Mouse (Mus musculus) embryonic facial prominence, embryonic 14.5 days (tissue): ENCODE data around the gene Mogs. TPM values are rescaled to one million over a fixed set of nuclear protein-coding genes. Genes with fewer than 3 reads are reported as not detected.
A peak's percentile ranks its signal among the peaks of the same experiment; 100 is the strongest.
"Not testable (repeated sequence)": the region's sequence is repeated elsewhere in the genome, so short reads cannot be mapped to it uniquely, and the experiment has no call there.

ENCODE experiments used
- ATAC-seq: fragments of 200-750 bp; cut with Nextera tagmentation; 2 replicates; pipeline ENCODE4 v1.8.0; 2017; ENCODE audit warnings: low read depth, moderate number of reproducible peaks, moderate TSS enrichment
- DNase-seq: peaks from one replicate; pipeline ENCODE4 v3.0.0-alpha.2; 2015; ENCODE audit warnings: low spot score
- H3K27ac ChIP-seq: fragments of 300-500 bp; sonication (generic); replicated peaks from 2 replicates; pipeline ENCODE4 v1.5.1; 2014; ENCODE audit warnings: low read depth, mild to moderate bottlenecking, low read length, moderate library complexity
- H3K27me3 ChIP-seq: fragments of 300-500 bp; sonication (generic); replicated peaks from 2 replicates; pipeline ENCODE4 v1.6.1; 2014; ENCODE audit warnings: low read length; ENCODE audit not compliant: control insufficient read depth, insufficient read depth
- H3K36me3 ChIP-seq: fragments of 300-500 bp; sonication (generic); 2 replicates; pipeline ENCODE4 v1.6.1; 2014; ENCODE audit warnings: low read length, mixed read lengths; ENCODE audit not compliant: control insufficient read depth, insufficient read depth
- H3K4me1 ChIP-seq: fragments of 300-500 bp; sonication (generic); 2 replicates; pipeline ENCODE4 v1.6.1; 2014; ENCODE audit warnings: antibody characterized with exemption, low read length; ENCODE audit not compliant: control insufficient read depth, insufficient read depth
- H3K4me2 ChIP-seq: fragments of 300-500 bp; sonication (generic); 2 replicates; pipeline ENCODE4 v1.6.1; 2014; ENCODE audit warnings: low read depth, mild to moderate bottlenecking, low read length, moderate library complexity, mixed read lengths
- H3K4me3 ChIP-seq: fragments of 300-500 bp; sonication (generic); 2 replicates; pipeline ENCODE4 v1.5.1; 2014; ENCODE audit warnings: low read depth, mild to moderate bottlenecking, low read length
- H3K9ac ChIP-seq: fragments of 300-500 bp; sonication (generic); 2 replicates; pipeline ENCODE4 v1.6.1; 2014; ENCODE audit warnings: low read depth, mild to moderate bottlenecking, low read length, moderate library complexity, mixed read lengths
- H3K9me3 ChIP-seq: fragments of 300-500 bp; sonication (generic); 2 replicates; pipeline ENCODE4 v1.6.1; 2016; ENCODE audit warnings: low read length; ENCODE audit not compliant: control insufficient read depth
- WGBS: fragments of 180-500 bp; shearing (Covaris S2); extraction: QIAGEN DNeasy Blood & Tissue Kit; methylation state at CpG from one replicate; pipeline ENCODE4 v1.1.7; 2014; 5-methylcytosine and 5-hydroxymethylcytosine counted together
- polyA plus RNA-seq: library from polyadenylated mRNA; unstranded; fragments of >200 nt; fragmentation: Nextera tagmentation; extraction: Ambion mirVana; gene quantifications from 2 replicates; pipeline ENCODE4 v1.2.1, GENCODE M21; 2014

Gene Mogs
- polyA plus RNA-seq, 1 experiment from 2014 or later, result 49.3 TPM

DNA sequence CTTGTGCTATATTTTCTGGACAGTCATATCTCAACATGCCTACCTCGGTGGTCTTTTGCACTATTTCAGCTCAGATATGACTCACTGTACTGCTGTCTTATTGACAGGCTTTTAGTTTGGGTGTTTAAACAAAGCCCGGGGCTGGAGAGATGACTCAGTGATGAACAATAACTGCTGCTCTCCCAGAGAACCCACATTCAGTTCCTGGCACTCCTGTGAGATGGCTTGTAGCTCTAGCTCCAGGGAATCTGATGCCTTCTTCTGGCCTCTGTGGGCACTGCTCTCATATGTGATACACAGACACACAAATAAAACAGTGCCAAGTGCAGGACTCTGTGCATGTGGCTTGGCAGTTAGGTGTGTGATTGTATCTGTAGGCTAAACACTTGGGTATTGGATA is 29.9 kb downstream of the Mogs start:
- Histone ChIP-seq H3K36me3 (peaks cover 45% of the 10 kb centered on the region), H3K4me2 (no peak overlapping the region), H3K4me1 (peaks cover 11% of the 10 kb centered on the region), H3K9me3 (no peaks in the 10 kb centered on the region), H3K9ac (no peak overlapping the region), H3K27ac (0 out of 2 replicates have a peak overlapping the region, but pooled peaks have one; percentile 8), H3K27me3 (no peaks in the 10 kb centered on the region), H3K4me3 (no peak overlapping the region)
- ATAC-seq, result no peak
- DNase-seq, result no peak
- WGBS, result 84% methylated on average over 2 of the region's 2 CpGs

DNA sequence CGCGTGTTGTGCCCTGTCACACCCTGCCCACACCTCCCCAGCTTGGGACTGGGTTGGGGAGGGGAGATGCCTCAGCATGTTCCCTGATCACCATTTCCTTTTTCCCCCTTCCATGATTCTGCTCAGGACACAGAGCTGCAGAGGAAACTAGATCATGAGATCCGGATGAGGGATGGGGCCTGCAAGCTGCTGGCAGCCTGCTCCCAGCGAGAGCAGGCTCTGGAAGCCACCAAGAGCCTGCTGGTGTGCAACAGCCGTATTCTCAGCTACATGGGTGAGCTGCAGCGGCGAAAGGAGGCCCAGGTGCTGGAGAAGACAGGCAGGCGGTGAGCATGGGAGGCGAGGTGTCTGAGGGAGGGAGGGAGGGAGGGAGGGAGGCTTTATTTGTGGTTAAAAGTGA is 30.5 kb downstream of the Mogs start:
- Histone ChIP-seq H3K27me3 (no peaks in the 10 kb centered on the region), H3K4me1 (peaks cover 11% of the 10 kb centered on the region), H3K4me3 (no peak overlapping the region), H3K4me2 (no peak overlapping the region), H3K9me3 (no peaks in the 10 kb centered on the region), H3K36me3 (peaks cover 51% of the 10 kb centered on the region), H3K9ac (0 out of 2 replicates have a peak overlapping the region, but pooled peaks have one; percentile 14), H3K27ac (peak overlapping the region; percentile 8; the same call in 1 of the 2 replicates)
- ATAC-seq, result no peak
- 63% methylated on average over 9 of the region's 9 CpGs for WGBS
- no peak for DNase-seq

DNA sequence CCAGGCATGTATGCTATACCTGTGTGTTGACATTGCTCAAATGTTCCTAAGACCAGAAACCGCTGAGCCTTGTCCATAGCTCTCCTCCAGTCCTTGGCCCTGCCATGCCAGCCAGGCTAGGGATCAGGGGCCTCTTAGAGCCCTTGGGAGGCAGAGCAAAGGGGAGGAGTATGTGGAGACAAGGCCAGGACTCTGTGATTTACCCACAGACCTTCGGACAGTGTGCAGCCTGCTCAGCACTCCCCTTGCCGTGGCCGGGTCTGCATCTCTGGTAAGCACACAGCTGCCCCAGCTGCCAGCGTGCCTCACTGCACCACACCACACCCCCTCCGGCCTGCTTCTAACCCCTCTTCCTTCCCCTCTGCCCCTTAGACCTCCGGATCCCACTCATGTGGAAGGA is 32.0 kb downstream of the Mogs start:
- no peak overlapping the region for H3K9ac ChIP-seq
- H3K4me3 ChIP-seq, result no peak overlapping the region
- H3K4me2 ChIP-seq, result no peak overlapping the region
- H3K27ac ChIP-seq, result no peak overlapping the region
- ATAC-seq, result no peak
- H3K27me3 ChIP-seq, result no peaks in the 10 kb centered on the region
- 56% methylated on average over 7 of the region's 7 CpGs for WGBS
- DNase-seq, result no peak
- peaks cover 65% of the 10 kb centered on the region for H3K36me3 ChIP-seq
- no peaks in the 10 kb centered on the region for H3K9me3 ChIP-seq
- peaks cover 3% of the 10 kb centered on the region for H3K4me1 ChIP-seq

DNA sequence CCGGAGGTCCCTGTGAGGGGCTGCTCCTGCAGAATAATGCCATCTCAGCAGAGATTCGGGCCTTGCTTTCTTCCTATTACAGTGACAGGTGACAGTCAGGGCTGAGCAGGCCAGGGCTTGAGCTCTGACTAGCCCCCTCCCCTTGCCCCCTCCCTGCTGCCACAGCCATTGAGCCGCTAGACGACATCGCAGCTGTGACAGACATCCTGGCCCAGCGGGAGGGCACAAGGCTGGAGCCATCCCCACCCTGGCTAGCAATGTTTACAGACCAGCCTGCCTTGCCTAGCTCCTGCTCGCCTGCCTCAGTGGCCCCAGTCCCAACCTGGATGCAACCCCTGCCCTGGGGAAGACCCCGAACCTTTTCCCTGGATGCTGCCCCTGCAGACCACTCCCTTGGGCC is 36.4 kb downstream of the Mogs start:
- no peaks in the 10 kb centered on the region for H3K4me1 ChIP-seq
- no peaks in the 10 kb centered on the region for H3K27me3 ChIP-seq
- no peak overlapping the region for H3K27ac ChIP-seq
- H3K4me2 ChIP-seq, result no peak overlapping the region
- H3K36me3 ChIP-seq, result peaks cover 60% of the 10 kb centered on the region
- ATAC-seq, result no peak
- WGBS, result 50% methylated on average over 4 of the region's 8 CpGs
- H3K4me3 ChIP-seq, result no peak overlapping the region
- no peak for DNase-seq
- no peaks in the 10 kb centered on the region for H3K9me3 ChIP-seq
- H3K9ac ChIP-seq, result no peak overlapping the region

DNA sequence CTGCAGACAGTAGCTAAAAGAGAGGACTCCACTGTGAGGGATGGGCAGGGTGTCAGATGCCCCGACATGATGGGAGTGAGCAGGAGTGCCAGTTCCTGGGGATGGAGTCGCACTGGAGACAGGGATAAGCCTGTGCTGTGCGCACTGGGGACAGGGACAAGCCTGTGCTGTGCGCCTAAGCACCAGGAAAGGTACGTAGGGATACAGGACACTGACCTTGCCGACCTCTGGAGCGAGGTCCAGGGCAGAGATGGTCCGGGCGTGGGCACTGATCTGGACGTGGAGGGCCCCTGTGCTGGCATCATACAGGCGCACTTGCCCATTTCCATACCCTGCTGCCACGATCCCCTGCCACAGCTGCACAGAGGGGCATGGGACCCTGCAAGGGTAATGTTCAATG is 37.7 kb downstream of the Mogs start:
- ATAC-seq, result no peak
- Histone ChIP-seq H3K36me3 (peaks cover 48% of the 10 kb centered on the region), H3K27me3 (no peaks in the 10 kb centered on the region), H3K27ac (no peak overlapping the region), H3K4me2 (no peak overlapping the region), H3K4me3 (no peak overlapping the region), H3K4me1 (no peaks in the 10 kb centered on the region), H3K9ac (no peak overlapping the region), H3K9me3 (no peaks in the 10 kb centered on the region)
- WGBS, result 78% methylated on average over 9 of the region's 12 CpGs
- DNase-seq, result no peak

DNA sequence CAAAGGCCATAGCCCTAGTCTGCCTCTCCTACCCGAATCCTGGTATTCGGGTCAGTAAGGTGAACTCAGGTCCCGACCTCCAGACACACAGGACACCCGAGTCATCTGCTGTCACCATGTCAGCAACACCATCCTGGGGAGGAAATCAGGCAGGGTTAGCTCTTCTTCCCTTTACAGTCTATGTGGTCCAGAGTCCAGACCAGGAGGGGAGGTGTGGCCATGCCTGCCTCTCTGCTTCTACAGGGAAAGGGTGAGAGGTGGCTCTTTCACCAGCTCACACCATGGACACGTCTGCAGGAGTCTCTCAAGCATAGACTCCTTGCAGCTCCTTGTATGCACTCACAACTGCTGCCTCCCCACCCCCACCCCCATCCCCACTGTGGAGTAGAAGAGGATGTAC is 38.2 kb downstream of the Mogs start:
- no peak for ATAC-seq

DNA sequence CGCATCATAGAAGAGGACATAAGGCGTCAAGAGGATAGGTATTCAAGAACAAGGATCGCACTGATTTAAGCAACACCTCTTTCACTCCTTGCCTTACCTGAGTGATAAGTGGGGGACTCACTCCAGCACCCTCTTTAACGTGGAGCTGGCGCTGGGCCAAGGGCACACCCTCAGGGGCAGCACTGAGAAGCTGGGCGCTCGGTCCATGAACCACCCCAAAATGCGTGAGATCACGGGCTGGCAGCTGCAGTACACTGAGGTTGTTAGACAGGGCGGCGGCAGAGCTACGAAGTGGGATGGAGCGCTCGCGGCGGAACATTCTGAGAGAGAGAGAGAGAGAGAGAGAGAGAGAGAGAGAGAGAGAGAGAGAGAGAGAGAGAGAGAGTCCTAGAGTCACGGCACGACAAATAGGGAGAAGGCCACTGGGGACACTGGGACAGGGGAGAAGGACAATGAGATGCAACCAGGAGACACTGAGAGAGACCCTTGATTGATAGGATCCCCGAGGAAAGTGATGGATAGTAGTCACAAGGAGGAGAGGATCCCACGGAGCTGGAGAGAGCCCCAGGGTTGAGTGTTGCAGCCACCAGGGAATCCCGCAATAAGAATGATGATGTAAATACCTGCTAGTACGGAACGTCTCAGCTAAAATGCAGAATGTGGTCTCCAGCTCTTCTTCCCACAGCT is 40.4 kb downstream of the Mogs start:
- Histone ChIP-seq H3K9ac (peak overlapping the region; percentile 55), H3K4me2 (peak overlapping the region; percentile 75), H3K36me3 (peaks cover 21% of the 10 kb centered on the region), H3K4me1 (no peaks in the 10 kb centered on the region), H3K27me3 (peaks cover 7% of the 10 kb centered on the region), H3K27ac (no peak overlapping the region), H3K9me3 (no peaks in the 10 kb centered on the region), H3K4me3 (peak overlapping the region; percentile 52)
- DNase-seq (no peak), ATAC-seq (peak; percentile 31)
- 9% methylated on average over 23 of the region's 23 CpGs for WGBS

More for the DNA sequence above, 38.2 kb downstream of the Mogs start:
- no peaks in the 10 kb centered on the region for H3K4me1 ChIP-seq
- H3K36me3 ChIP-seq, result peaks cover 43% of the 10 kb centered on the region
- no peak overlapping the region for H3K9ac ChIP-seq
- WGBS, result 74% methylated on average over 5 of the region's 5 CpGs
- no peaks in the 10 kb centered on the region for H3K9me3 ChIP-seq
- H3K4me2 ChIP-seq, result no peak overlapping the region
- no peak for DNase-seq
- H3K27ac ChIP-seq, result no peak overlapping the region
- no peak overlapping the region for H3K4me3 ChIP-seq
- no peaks in the 10 kb centered on the region for H3K27me3 ChIP-seq

DNA sequence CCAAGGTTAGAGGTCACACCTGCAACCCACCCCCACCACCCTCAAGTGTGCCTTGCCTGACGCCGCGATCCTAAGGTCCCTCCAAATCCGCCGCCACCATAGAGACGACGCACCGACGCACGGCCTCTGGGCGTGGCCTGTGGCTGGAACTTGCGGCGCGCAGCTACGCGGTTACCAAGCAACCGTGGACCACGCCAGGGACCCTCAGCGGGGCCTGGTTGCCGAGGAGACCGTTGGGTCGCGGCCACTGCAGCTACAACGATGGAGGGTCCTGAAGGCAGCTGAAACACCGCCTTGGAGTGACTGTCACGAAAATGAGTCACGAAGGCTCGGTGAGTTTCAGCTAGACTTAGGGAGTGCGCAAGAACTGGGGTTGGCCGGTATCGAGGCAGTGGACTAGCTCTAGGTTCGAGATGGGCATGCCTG is 41.0 kb downstream of the Mogs start, which contains the start of the genes Wdr54 and 1700003E16Rik:
Gene Wdr54, minus strand, starts transcription at position 139 of the 426 bp plus-strand sequence.
Gene 1700003E16Rik, plus strand, starts transcription at position 146 of the 426 bp plus-strand sequence.
- DNase-seq, result peak; percentile 90
- Histone ChIP-seq H3K9ac (peak within 1 kb of the TSS; percentile 55), H3K36me3 (peaks cover 17% of the 10 kb centered on the region), H3K9me3 (no peaks in the 10 kb centered on the region), H3K4me1 (no peaks in the 10 kb centered on the region), H3K27me3 (peaks cover 13% of the 10 kb centered on the region), H3K4me2 (peak within 1 kb of the TSS; percentile 75), H3K27ac (no peak within 1 kb of the TSS), H3K4me3 (peak within 1 kb of the TSS; percentile 52)
- ATAC-seq, result peak; percentile 92
- WGBS, result 2% methylated on average over 32 of the region's 32 CpGs

DNA sequence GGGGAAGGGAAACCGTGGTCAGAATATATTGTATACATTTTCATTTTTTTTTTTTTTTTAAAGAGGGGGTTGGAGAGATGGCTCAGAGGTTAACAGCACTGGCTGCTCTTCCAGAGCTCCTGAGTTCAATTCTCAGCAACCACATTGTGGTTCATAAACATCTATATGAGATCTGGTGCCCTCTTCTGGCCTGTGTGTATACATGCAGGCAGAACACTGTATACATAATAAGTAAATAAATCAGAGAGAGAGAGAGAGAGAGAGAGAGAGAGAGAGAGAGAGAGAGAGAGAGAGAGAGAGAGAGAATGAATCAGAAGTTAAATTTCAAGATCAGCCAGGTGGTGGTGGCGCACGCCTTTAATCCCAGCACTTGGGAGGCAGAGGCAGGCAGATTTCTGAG is 44.2 kb downstream of the Mogs start:
- H3K9ac ChIP-seq, H3K4me3 ChIP-seq, H3K9me3 ChIP-seq, H3K36me3 ChIP-seq, H3K4me2 ChIP-seq, ATAC-seq, H3K27ac ChIP-seq: not testable (repeated sequence)
- DNase-seq, result peak; percentile 91
- WGBS, result 22% methylated on average over 3 of the region's 3 CpGs
- Histone ChIP-seq H3K4me1 (peaks cover 12% of the 10 kb centered on the region), H3K27me3 (peaks cover 27% of the 10 kb centered on the region)
